Mouse (Mus musculus) liver, embryonic 14.5 days (tissue): ENCODE measurements around the gene Iqcn.

ENCODE experiments used
- CTCF ChIP-seq: IDR thresholded peaks from 2 replicates; pipeline ENCODE4 v1.5.1; 2016; ENCODE audit warnings: antibody characterized with exemption, low read depth, control low read depth
- EP300 ChIP-seq: IDR thresholded peaks from 2 replicates; pipeline ENCODE4 v1.6.1; 2016; ENCODE audit warnings: antibody characterized with exemption, low read depth

- no peak for TF ChIP-seq EP300
- no peak for TF ChIP-seq CTCF
Measured at GRCm38 (mm10) chr8:70737705-70738104, 34.4 kb downstream of the Iqcn start.
